ENCODE assay signal across 9 mouse cellular contexts in genomic region chr7:91226442-91226841, GRCm38 (mm10).
DNase-seq lines count a peak whose midpoint lies in the region; ATAC-seq and TF ChIP-seq lines count a peak whose summit lies in the region.
"Had no signal": no experiment of that assay in that cellular context is flagged by ENCODE, and none has a peak within 500 bp of the region (broad histone marks: within the 10 kb centered on the region; RNA-seq: fewer than 3 reads in every experiment).

No protein-coding gene starts in this region.

- TF ChIP-seq CTCF in brain, embryonic 14.5 days (IDR thresholded peaks at IDR 0.05; ENCODE audit: borderline replicate concordance, extremely low read depth, insufficient read depth, insufficient read length): peak; percentile 79

- peak; percentile 18 for DNase-seq in thymus, postnatal 0 days (ENCODE audit: low spot score)
- no peak for DNase-seq in thymus, adult 18-20 months
- DNase-seq in brain, embryonic 14.5 days (ENCODE audit: low read depth): peak; percentile 88
- peak; percentile 70 for DNase-seq in kidney, adult 9 months
- peak; percentile 81 for DNase-seq in limb, embryonic 14.5 days (ENCODE audit: low spot score)
- DNase-seq in retina, adult 2 months (ENCODE audit: low read depth, low spot score): peak; percentile 58

- H3K4me2 ChIP-seq in forebrain, embryonic 12.5 days: no peak overlapping the region
- H3K4me2 ChIP-seq in limb, embryonic 14.5 days (replicated peaks; ENCODE audit: low read depth, low read length, severe bottlenecking): no peak overlapping the region

- H3K4me3 ChIP-seq in forebrain, embryonic 12.5 days (replicated peaks): no peak overlapping the region
- no peak overlapping the region for H3K4me3 ChIP-seq in limb, embryonic 14.5 days (replicated peaks; ENCODE audit: low read length)
- H3K4me3 ChIP-seq: erythroblast, embryonic 14.5 days had no signal

- no peak overlapping the region for H3K9ac ChIP-seq in forebrain, embryonic 12.5 days
- no peak overlapping the region for H3K9ac ChIP-seq in limb, embryonic 14.5 days (ENCODE audit: low read depth, low read length, severe bottlenecking)

- peak; percentile 77 for ATAC-seq in forebrain, embryonic 12.5 days (ENCODE audit: low FRiP score)
- no peak for ATAC-seq in limb, embryonic 14.5 days (ENCODE audit: low FRiP score, low read depth)
- no peak for ATAC-seq in inflammation-experienced regulatory T-cells, adult 6 months

- 1% methylated on average over 5 of the region's 5 CpGs for WGBS in forebrain, embryonic 12.5 days
- WGBS in limb, embryonic 14.5 days: under 1% methylated on average over 5 of the region's 5 CpGs

- H3K27ac ChIP-seq in forebrain, embryonic 12.5 days: no peak overlapping the region
- H3K27ac ChIP-seq in limb, embryonic 14.5 days (replicated peaks; ENCODE audit: low read depth, low read length): no peak overlapping the region

- H3K4me1 ChIP-seq in forebrain, embryonic 12.5 days: no peaks in the 10 kb centered on the region
- no peaks in the 10 kb centered on the region for H3K4me1 ChIP-seq in limb, embryonic 14.5 days (ENCODE audit: control insufficient read depth, insufficient read depth, low read length)

- no peaks in the 10 kb centered on the region for H3K27me3 ChIP-seq in forebrain, embryonic 12.5 days
- H3K27me3 ChIP-seq in limb, embryonic 14.5 days (ENCODE audit: control insufficient read depth, insufficient read depth, low read length): no peaks in the 10 kb centered on the region

- no peaks in the 10 kb centered on the region for H3K9me3 ChIP-seq in forebrain, embryonic 12.5 days
- no peaks in the 10 kb centered on the region for H3K9me3 ChIP-seq in limb, embryonic 14.5 days (ENCODE audit: control insufficient read depth, low read length)

- TF ChIP-seq POLR2A in brain, embryonic 14.5 days (IDR thresholded peaks at IDR 0.05; ENCODE audit: borderline replicate concordance, extremely low read depth, insufficient read depth, insufficient read length, poor library complexity, severe bottlenecking): no peak
- no peak for TF ChIP-seq POLR2A in limb, embryonic 14.5 days (IDR thresholded peaks at IDR 0.05; ENCODE audit: borderline replicate concordance, extremely low read depth, insufficient read depth, insufficient read length)

- no peaks in the 10 kb centered on the region for H3K36me3 ChIP-seq in forebrain, embryonic 12.5 days (replicated peaks)
- H3K36me3 ChIP-seq in limb, embryonic 14.5 days (ENCODE audit: control insufficient read depth, insufficient read depth, low read length): no peaks in the 10 kb centered on the region

Comparison
In these comparisons a context has a peak if more than half of its experiments do, and no peak if none do; other contexts are left out.
1. DNase-seq: peak in thymus, postnatal 0 days (single experiment), brain, embryonic 14.5 days (single experiment), kidney, adult 9 months (single experiment), limb, embryonic 14.5 days (single experiment) and retina, adult 2 months (single experiment); none in thymus, adult 18-20 months (0 of 2).